Mouse (Mus musculus) spleen, postnatal 0 days (tissue): ENCODE data around the gene Abraxas2. TPM values are rescaled to one million over a fixed set of nuclear protein-coding genes. Genes with fewer than 3 reads are reported as not detected.

Experiments
- polyA plus RNA-seq: library from polyadenylated mRNA; unstranded; fragments of >200 nt; fragmentation: Nextera tagmentation; extraction: Ambion mirVana; gene quantifications from 2 replicates; pipeline ENCODE4 v1.2.1, GENCODE M21; 2015

Abraxas2 gene
- 18.0 and 21.0 TPM in 2 replicates for polyA plus RNA-seq

GRCm38 (mm10) chr7:132859042-132859958 is at the start of gene Abraxas2:
Gene Abraxas2 (plus strand): TSS chr7:132859225.

GRCm38 (mm10) chr7:132813416-132814088 is 45.5 kb upstream of the Abraxas2 start, which contains the start of gene Fam53b:
Gene Fam53b (minus strand): TSS chr7:132813886.

GRCm38 (mm10) chr7:132852173-132852844 is 6.7 kb upstream of the Abraxas2 start, which contains the start of gene Eef1akmt2:
Gene Eef1akmt2 (minus strand): TSS chr7:132852673.

GRCm38 (mm10) chr7:132930850-132931559 is 72.0 kb downstream of the Abraxas2 start, which contains the start of gene Zranb1:
Gene Zranb1 (plus strand): TSS chr7:132931142.

Other genes starting within 250 kb of the Abraxas2 start
- 9.6 and 9.8 TPM in 2 replicates for gene Lhpp, start 248.6 kb upstream of the Abraxas2 start, polyA plus RNA-seq
- gene Fam53b, start 45.3 kb upstream of the Abraxas2 start, polyA plus RNA-seq, result 46.3 and 49.4 TPM in 2 replicates
- gene Eef1akmt2, start 6.6 kb upstream of the Abraxas2 start, polyA plus RNA-seq, result 27.9 and 28.0 TPM in 2 replicates
- 9.3 and 10.2 TPM in 2 replicates for gene Zranb1, start 71.9 kb downstream of the Abraxas2 start, polyA plus RNA-seq